Mouse (Mus musculus) left cerebral cortex, postnatal 4 days (tissue): ENCODE results near the gene Ints11. TPM values are rescaled to one million over a fixed set of nuclear protein-coding genes. Genes with fewer than 3 reads are reported as not detected.

Experiments used
- microRNA-seq: library from miRNA; unstranded; fragments of <30 nt; microRNA quantifications from one replicate; pipeline ENCODE4 v1.2.0, GENCODE M21; 2022
- total RNA-seq, 2 experiments: library from RNA; stranded (reverse); gene quantifications; 2 replicates each; pipeline ENCODE4 v1.2.3; 2021

Ints11 gene
- total RNA-seq, 2 experiments from 2014 or later, result 44.1 to 54.7 TPM

Small RNAs within 50 kb of the gene (microRNA-seq; reads per million reads assigned to microRNA genes)
- gene Gm22991, result not detected

Other genes starting within 250 kb of the Ints11 start
- gene Cdk11b, start 244.7 kb upstream of the Ints11 start, total RNA-seq, result 10 to 100 TPM; 55.5 to 60.6 TPM
- not detected for gene Gm10563, start 224.1 kb upstream of the Ints11 start, total RNA-seq
- 1 to 10 TPM; 3.9 to 4.8 TPM for gene Mmp23, start 216.2 kb upstream of the Ints11 start, total RNA-seq
- 100 to 1,000 TPM in 1 of 2 experiments, 10 to 100 TPM in 1; 91.0 to 105 TPM for gene Mib2, start 200.3 kb upstream of the Ints11 start, total RNA-seq
- 10 to 100 TPM; 20.3 to 22.0 TPM for gene Fndc10, start 175.2 kb upstream of the Ints11 start, total RNA-seq
- 10 to 100 TPM; 82.1 to 83.7 TPM for gene Ssu72, start 164.7 kb upstream of the Ints11 start, total RNA-seq
- 10 to 100 TPM; 41.0 to 44.8 TPM for gene Tmem240, start 134.7 kb upstream of the Ints11 start, total RNA-seq
- gene Atad3a, start 108.5 kb upstream of the Ints11 start, total RNA-seq, result 10 to 100 TPM; 64.8 to 69.8 TPM
- gene Vwa1, start 94.8 kb upstream of the Ints11 start, total RNA-seq, result 10 to 100 TPM; 15.6 to 16.4 TPM
- gene Tmem88b, start 83.7 kb upstream of the Ints11 start, total RNA-seq, result 1 to 10 TPM; 1.3 TPM
- not detected for gene Ankrd65, start 79.1 kb upstream of the Ints11 start, total RNA-seq
- 100 to 1,000 TPM; 102 to 104 TPM for gene Mrpl20, start 66.7 kb upstream of the Ints11 start, total RNA-seq
- 10 to 100 TPM; 84.1 to 85.0 TPM for gene Ccnl2, start 57.1 kb upstream of the Ints11 start, total RNA-seq
- 10 to 100 TPM; 59.7 to 62.7 TPM for gene Aurkaip1, start 38.3 kb upstream of the Ints11 start, total RNA-seq
- gene Mxra8, start 29.9 kb upstream of the Ints11 start, total RNA-seq, result 10 to 100 TPM; 15.0 to 15.1 TPM
- 10 to 100 TPM; 82.5 to 88.2 TPM for gene Dvl1, start 22.1 kb upstream of the Ints11 start, total RNA-seq
- under 1 TPM; 0.28 to 0.32 TPM for gene Tas1r3, start 6.2 kb upstream of the Ints11 start, total RNA-seq
- 10 to 100 TPM; 26.6 to 27.5 TPM for gene Cptp, start 106 bp upstream of the Ints11 start, total RNA-seq
- 10 to 100 TPM; 62.3 to 68.1 TPM for gene Pusl1, start 22.2 kb downstream of the Ints11 start, total RNA-seq
- gene Acap3, start 22.3 kb downstream of the Ints11 start, total RNA-seq, result 100 to 1,000 TPM; 164 to 168 TPM
- gene Ube2j2, start 74.3 kb downstream of the Ints11 start, total RNA-seq, result 100 to 1,000 TPM in 1 of 2 experiments, 10 to 100 TPM in 1; 96.0 to 101 TPM
- 10 to 100 TPM; 12.0 to 14.8 TPM for gene C1qtnf12, start 92.8 kb downstream of the Ints11 start, total RNA-seq
- gene B3galt6, start 123.1 kb downstream of the Ints11 start, total RNA-seq, result 10 to 100 TPM; 12.9 to 13.7 TPM
- gene Sdf4, start 123.3 kb downstream of the Ints11 start, total RNA-seq, result 100 to 1,000 TPM; 111 to 112 TPM
- gene Tnfrsf4, start 144.3 kb downstream of the Ints11 start, total RNA-seq, result 1 to 10 TPM; 1.3 to 1.5 TPM
- gene Tnfrsf18, start 156.6 kb downstream of the Ints11 start, total RNA-seq, result not detected
- not detected for gene Ttll10, start 189.9 kb downstream of the Ints11 start, total RNA-seq
- 10 to 100 TPM; 34.6 to 37.5 TPM for gene 9430015G10Rik, start 240.4 kb downstream of the Ints11 start, total RNA-seq